Mouse (Mus musculus): ENCODE results near the gene Adam15.

GRCm38 (mm10) chr3:89384331-89385076 lies 34.7 kb upstream of the Adam15 start:
- TF ChIP-seq TBP (IDR thresholded peaks at IDR 0.05; ENCODE audit: low read depth, low read length) (no peak), TAL1 (IDR thresholded peaks at IDR 0.05; ENCODE audit: low read length) (no peak), USF1 (IDR thresholded peaks at IDR 0.05; ENCODE audit: low read depth, low read length) (no peak), POLR2A (IDR thresholded peaks at IDR 0.05; ENCODE audit: control insufficient read depth in 1 of 2, insufficient read depth in 1 of 2, low read depth in 1 of 2, low read length in 2 of 2, poor library complexity in 1 of 2) (no peak), GATA1 (IDR thresholded peaks at IDR 0.05; ENCODE audit: low read depth, low read length) (no peak)

Measured in MEL (cell line).